Mouse (Mus musculus) ovary, adult 10 weeks (tissue): ENCODE results near the gene Dst. TPM values are rescaled to one million over a fixed set of nuclear protein-coding genes. Genes with fewer than 3 reads are reported as not detected.

Experiments
- polyA plus RNA-seq: library from polyadenylated mRNA; stranded (reverse); fragments of 350-450 nt; fragmentation: Illumina TruSeq; extraction: RNeasy Lipid Tissue Mini Kit (QIAGEN cat#74804); gene quantifications from one replicate; pipeline ENCODE4 v1.2.3, GENCODE M21; 2014

The Dst gene
- polyA plus RNA-seq: 76.0 TPM

GRCm38 (mm10) chr1:33908191-33908962 lies at the start of gene Dst:
Gene Dst, plus strand, starts transcription at chr1:33908225.

GRCm38 (mm10) chr1:33907421-33908190 lies 419 bp upstream of the Dst start, which contains the start of gene Bend6:
Gene Bend6, minus strand, starts transcription at chr1:33907816.

Other genes starting within 250 kb of the Dst start
- 19.5 TPM for gene Prim2, start 238.4 kb upstream of the Dst start, polyA plus RNA-seq
- 27.9 TPM for gene Rab23, start 188.3 kb upstream of the Dst start, polyA plus RNA-seq
- 35.2 TPM for gene Bag2, start 150.4 kb upstream of the Dst start, polyA plus RNA-seq
- gene Zfp451, start 93.6 kb upstream of the Dst start, polyA plus RNA-seq: 107 TPM
- 1.3 TPM for gene Bend6, start 409 bp upstream of the Dst start, polyA plus RNA-seq